Mouse (Mus musculus) T-helper 17 cell (primary cell): ENCODE results near the gene Slc35b4.

Experiments
- in situ Hi-C, 2 experiments: fragments of 300-600 bp; cut with MboI, MseI; formaldehyde crosslinking; loops; 1 replicate in 1 of 2; 2 replicates in 1 of 2; pipeline ENCODE4 v1.15.1; 2025; ENCODE audit warnings: high pct_unique_total_duplicates in 2 of 2

Gene Slc35b4

DNA sequence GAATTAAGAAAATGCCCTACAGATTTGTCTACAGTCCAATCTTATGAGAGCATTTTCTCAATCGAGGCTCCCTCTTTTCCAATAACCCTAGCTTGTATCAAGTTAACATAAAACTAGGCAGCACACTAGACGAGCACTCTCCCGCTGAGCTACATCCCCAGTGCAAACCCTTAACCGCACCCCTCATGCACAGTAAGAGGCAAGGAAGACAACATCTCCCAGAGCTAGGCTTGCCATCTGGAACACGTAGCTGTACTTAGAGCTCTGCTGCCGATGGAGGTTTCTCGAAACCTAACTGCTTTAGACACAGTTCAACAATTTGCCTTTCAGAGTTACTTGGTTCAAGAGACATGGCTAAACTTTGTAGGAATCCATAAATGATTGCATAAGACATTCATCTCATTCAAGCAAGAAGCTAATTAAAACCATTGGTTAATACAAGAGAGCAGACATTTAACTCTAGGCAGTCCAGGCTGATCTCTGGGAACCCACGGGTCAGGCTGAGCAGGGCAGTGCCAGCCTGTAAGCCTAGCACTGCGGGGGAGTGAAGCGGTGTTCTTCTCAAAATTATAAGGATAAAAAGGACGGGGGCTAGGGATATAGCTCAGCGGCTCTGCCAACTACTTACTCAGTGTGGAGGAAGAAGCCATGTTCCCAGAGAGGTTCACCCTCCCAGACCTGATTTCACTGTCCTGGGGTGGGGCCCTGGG lies 5.0 kb downstream of the Slc35b4 start:
- in situ Hi-C loops, result no loop called here

DNA sequence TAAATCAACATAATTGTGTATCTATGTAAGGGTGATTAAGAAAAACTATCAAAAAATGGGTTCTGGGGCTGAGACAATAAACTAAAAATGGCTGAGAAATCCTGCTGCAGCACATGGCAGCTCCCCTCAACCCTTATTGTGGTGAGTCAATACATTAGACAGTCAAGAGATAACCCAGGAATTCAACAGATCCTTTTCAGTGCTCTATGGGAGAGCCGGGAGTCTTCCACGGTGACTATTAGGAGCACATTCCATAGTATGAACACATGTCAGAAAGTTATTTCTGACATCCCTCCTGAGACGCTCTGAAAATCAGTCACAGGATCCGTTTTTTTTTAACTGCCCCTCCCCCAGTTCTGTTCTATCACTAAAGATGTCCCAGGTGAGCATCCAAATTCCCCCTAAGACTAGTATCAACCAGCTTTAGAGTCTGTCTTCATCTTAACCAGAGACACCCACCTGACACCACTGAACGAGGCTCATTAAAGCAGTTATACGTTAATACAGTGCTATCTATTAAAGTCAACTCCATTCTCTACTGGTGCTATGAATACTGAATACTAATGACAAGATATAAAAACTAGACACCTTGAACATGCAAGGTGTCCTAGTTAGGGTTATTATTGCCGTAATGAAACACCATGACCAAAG lies 5.9 kb downstream of the Slc35b4 start:
- in situ Hi-C loops, result no loop called here

DNA sequence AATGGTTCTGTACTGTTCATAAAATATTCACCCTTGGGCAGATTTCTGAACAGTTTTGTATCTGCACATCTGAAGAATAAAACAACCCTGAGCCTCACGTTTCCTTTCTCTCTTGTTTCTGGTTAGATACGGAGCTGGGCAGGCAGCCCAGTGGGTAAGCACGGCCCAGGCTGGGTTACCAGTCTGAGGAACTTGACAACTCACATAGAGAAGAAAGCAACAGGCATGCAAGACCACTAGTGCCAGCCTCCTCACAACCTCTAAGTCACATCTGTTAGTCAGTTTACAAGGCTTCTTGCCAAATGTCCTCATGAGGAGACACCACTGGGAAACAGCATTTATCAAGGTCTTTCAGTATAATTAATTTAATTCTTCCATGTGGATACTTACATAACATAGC lies 8.1 kb downstream of the Slc35b4 start:
- in situ Hi-C loops, result no loop called here

DNA sequence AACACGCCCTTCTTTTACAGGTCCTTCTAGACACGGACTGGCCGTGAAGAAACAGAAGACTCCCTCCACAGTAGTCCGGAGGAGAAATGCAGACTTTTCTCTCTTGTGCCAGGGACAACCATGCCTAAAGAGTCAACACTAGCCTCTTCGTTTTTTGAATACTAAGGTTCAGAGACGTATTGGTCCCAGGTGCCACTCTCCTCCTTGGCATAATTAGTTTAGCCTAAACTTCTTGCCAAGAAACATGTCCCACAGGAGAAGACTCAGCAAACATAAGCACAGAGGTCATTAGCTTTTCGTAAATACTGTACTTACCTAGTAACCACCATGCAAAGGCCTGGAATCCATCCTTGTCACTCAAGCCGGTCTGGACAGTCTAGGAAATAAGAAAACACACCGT lies 13.9 kb downstream of the Slc35b4 start:
- in situ Hi-C loops, result no loop called here

DNA sequence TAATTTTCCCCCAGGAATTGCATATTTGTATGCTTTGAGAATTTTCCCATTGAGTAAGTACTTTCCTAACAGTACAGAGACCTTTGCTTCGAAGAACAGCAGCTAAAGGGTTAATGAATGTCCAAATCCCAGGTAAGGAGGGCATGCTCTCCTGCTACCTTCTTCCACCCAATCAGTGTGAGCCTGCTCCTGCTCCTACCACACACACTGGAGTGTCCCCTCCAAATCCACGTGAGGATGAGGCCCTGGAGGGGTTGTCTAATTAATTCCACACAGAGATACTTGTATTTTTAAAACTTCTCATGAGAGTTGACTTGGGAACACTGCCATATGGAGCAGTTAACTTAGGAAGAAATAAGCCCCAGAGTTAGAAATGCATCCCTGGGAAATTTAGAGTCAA lies 14.3 kb downstream of the Slc35b4 start:
- in situ Hi-C loops, result no loop called here

DNA sequence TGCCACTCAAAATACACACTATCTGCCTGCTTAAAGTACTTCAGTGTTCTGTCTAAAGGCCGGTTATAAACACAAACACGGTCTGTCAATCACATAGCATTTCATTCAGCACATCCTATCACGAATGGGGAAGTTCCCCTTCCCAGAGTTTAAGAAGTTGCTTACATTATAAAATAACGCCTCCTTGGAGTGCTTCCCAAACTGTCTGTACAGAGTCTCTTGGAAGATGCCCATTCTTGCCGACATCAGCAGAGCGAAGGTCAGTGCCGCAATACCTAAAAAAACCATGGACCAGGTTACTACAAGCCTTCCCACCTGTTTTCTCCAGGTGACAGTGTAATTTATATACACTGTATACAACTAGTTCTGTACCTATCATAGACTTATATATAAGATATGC lies 15.4 kb downstream of the Slc35b4 start:
- in situ Hi-C loops, result no loop called here

DNA sequence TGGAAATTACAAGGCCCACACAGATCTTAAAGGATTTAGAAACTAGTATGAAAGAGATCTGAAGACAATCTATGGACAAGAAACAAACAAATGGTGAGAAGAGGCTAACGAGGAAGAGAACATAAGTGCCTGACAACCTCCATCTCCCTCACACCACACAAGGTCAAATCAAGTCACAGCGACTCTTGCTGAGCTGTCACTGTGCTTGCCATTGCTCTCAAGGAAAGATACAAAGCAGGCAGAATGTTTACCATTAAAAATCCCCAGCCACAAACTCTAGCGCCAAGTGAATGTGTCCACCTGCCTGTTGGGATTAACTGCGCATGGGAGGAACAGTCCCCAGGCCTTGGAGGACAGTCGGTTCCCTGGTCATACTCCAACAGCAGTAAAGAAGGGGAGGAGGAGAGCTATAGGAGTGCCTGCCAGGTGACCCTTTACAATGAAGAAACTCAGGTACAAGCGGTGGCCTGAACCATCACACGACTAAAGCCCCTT lies 16.0 kb downstream of the Slc35b4 start:
- in situ Hi-C loops, result no loop called here

DNA sequence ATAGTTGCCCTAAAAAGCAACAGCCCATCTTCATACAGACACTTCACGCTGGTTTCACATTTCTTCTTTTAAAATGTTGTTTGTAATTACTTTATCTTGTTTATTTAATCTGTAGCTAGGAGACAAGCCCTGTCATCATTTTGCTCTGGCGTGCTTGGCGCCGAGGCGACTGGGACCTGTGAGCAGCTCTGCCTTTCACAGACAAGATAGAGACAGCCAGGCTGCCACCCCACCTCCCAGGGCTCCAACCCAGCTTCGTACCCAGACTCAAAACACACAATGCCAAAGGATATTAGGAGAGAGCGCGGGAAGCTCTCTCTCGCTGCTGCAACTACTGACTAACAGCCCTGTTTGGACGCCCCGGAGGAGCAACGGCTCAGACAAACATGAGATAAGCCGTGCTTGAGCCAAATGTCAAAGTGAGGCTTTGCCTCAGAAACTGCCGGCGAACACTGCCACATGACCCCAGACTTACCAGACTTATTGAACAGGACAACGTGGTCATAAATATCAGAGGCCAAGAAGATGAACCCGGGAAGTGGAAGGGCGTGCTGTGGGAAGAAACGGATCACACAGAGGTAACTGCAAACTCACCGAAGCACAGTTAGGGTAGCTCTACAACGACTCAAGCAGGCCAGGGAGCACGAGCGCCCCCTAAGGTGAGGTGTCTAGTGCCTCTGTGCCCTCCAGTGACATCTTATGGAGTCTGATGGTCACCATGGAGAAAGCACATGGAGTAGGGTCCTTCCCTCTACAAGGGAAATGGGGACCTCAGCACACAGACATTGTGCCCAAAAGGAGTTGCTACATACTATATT lies 16.7 kb downstream of the Slc35b4 start:
- in situ Hi-C loops, result no loop called here

DNA sequence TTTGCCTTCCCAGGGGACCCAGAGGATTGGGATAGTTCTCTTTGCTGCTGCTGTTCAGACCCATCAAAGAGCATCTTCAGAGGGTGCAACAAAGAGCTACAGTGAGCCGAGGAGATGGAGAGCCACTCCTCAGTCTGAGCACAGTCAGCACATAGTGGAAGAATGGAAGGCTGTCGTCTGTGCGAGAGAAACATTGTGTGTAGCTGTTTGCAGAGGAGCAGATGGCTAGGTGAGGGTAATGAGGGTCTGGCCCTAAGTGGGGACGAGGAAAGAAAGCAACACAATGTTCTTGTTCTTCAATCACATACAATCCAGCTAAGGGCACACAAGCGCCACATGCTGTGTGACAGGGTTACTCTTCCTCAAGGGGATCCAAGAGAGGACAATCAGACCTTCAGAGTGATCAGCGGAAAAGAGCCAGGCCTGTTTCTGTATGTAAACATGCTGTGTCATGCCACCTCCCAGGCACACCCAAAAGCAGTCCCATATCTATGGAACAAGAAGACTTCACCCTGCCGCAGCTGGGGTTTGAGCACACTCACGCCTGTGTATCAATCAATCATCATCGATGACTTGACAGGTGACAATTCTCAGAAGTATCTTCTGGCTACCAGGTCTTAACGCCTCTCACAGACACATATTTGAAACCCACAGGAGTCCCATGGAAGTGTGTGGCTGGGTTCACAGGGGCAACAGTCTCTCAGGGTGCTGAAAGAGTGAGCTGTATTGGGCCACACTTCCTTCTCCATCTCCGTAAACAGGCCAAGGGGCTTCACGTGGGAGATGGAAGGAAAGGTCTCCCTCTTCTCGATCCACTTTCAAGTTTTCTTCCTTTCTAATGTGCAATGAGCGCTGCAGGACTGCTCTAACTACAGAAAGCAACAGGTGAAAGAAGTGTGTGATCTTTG lies 19.8 kb downstream of the Slc35b4 start:
- in situ Hi-C loops, result no loop called here

DNA sequence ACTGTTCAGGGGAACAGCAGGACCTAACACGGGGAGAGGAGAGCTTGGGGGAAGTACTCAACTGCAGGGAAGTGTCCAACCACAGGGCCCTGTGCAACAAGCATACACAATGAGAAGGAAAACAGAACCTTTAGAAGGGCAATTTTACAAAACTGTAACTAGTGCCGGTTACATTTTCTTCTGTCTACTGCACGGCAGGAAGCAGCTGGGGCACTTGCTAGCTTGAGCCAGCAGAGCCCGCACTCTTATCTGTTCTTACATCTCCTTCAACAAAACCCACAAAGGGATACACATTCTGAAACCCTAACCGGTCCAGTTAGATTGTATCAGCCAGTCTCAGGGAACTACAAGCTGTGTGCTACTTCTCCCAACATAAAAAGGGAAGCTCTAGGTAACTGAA lies 20.9 kb downstream of the Slc35b4 start:
- in situ Hi-C loops, result no loop called here

DNA sequence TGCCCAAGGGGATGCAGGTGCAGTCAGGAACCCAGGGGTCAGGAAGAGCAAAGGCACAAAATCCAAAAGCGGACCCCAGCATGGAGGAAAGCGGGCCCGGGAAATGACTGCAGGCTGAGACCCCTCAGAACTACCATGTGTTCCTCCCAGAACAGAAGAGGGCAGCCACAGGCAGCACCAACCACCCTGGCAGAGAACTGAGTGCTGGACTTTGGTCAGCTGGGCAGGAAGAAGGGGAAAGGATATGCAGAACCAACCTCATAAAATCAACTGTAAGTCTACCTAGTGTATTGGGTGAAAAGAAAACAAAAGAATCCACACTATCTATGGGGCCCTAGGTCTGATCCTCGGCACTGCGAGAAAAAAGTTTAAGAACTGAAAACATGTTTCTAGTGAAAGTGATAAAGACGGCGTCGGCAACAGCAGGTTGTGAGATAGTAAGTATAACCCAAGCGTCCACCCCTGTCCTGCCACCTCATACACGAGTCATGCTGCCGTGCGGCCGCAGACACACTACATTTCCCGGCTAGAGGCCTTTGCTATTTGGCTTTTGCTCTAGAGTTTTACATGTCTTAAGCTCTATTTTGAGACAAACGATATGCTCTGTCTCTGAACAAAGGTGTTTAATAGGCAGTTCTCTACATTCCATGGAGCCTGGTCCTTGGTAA lies 21.6 kb downstream of the Slc35b4 start:
- in situ Hi-C loops, result no loop called here

DNA sequence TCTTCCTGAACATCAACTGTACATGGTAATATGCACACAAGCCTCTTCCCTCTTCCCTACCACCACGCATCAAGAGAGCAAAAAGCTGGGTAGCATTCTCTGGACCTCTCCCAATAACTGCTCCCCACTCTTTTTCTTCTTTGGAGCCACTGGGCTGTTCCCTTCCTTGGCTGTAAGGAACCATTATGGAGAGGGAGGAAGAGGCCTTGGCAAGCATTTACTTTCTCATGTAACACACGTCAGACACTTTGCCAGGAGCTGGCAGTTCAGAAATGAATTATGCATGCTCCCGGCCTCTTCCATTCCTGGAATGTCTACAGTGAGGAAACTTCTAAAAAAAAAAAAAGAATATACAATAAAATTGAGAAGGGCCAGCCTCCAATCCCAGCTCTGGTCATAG lies 22.7 kb downstream of the Slc35b4 start:
- in situ Hi-C loops, result no loop called here

DNA sequence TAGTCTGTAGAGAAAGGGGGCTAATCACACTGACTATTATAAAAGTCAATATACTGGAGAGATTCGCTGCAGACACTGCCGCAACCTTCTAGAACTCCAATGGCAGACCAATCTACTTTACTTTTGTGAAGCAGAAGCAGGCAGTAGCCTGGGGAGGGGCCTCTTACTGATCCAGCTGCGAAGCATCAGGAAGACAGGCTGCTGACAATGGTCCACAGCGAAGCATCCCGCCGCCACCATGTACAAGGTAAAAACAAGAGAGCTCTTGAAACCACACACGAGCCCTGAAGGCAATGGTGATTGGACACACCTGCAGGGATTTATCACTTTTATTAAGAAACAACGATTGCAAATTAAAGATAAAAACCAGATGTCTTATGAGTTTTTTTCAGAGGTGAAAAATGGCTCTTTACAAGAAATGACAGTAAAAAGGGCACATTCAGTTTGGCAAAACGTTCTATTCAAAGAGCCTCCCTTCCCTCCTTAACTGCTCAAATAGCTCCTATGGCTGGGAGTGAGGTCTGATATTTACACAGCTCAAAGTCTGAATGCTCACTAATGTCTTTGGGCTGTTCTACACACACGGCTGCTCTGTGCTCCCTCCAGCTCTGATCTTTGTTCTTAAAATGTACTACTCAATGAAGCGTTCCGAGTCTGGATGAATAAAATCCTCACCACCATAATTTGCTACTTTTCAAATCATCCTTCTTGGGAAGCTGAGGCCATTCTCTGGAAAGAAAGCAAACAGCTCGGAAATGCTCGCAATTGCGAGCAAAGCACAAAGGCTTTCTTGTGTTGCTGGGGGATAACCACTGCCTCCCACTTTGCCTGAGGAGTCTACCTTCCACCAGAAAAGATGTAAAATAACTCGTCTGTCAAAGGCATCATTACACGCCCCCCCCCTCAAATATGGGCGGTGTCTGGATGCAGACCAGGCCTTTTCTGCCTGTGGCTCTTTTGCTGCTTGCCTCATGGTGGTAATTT lies 23.6 kb downstream of the Slc35b4 start:
- in situ Hi-C loops, result no loop called here

DNA sequence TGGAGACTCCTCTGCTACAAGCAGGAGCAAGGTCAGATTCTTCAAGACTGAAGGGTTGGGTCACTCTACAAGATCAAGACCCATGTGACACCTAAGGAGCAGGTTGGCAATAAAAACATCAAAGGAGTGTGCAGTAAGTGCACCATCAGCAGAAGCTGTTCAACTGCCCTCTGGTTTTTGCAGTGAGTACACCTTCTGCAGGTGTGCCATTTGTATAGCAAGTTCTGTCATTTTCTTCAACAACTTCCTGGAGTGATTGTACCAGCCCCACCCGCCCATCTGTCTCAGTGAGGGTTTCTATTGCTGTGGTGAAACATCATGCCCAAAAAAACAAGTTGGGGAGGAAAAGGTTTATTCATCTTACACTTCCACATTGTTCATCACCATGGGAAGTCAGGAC lies 27.1 kb downstream of the Slc35b4 start:
- in situ Hi-C loops, result no loop called here

DNA sequence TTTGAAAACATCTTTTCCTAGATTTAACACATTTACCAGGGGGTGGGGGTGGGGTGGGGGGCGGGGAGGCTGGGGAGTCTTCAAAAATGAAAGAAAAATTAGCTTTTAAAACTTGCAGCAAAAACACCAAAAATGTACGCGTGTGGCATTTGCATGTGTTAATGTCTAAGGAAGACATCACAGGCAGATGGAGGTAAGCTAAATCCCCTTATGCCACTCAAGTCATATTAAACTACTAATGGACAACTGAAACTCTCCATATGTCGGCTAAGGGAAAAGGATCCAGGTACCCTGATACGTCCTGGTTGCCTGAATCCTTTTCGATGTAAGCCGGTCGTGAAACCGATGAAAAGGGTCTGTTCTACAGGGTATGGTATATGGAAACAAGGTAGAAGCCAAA lies 27.8 kb downstream of the Slc35b4 start:
- in situ Hi-C loops, result no loop called here

DNA sequence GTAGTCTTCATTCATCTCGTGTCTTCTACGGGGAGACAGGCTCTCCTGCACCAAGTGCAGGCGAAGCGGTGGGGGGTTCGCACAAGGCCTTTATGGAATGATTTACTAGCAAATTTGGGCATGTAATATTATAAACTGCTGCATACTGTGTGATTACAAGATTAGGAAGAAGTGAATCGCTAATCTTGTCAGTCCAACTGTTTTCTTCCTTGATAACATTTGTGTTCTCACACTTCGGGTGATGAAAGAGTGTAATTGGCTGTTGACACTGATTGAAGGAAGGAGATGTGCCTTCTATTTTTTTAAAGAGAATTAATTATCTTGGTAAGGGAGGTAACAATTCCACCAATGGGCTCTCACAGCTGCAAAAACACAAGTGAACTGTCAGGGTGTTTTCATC lies 28.3 kb downstream of the Slc35b4 start:
- in situ Hi-C loops, result no loop called here

DNA sequence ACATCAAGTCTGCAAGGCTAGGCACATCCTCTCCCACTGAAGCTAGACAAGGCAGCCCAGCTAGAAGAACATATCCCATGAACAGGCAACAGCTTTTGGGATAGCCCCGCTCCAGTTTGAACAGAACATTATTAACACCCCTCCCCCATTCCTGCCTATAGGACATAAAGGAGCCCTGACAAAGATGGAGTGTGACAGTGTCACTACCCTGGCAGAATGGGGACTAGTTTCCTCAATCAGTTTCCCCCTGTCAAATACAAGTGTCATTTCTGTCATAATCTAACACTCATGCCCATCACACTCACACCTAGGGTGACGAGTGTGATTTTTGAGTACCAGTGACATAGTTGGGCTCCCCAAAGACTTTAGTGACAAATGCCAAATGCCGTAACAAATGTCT lies 28.9 kb downstream of the Slc35b4 start:
- in situ Hi-C loops, result no loop called here

DNA sequence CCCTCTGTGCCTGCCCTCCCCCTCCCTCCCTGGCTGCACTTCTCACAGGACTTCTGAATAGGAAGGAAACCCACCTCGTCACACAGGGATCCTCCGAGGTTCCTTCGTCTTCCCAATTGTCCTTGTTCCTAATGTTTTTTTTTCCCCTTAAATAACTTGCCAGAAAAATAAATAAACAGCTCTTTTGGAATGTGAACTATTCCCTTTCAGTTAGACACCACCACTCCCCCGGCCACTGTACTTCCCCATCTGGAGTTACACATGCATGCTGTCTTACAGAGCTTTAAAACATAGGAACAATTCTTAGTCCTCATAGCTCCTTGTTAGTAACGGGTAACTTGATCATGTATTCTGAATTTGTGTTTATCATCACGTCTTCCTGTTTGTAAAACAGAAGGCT lies 30.9 kb downstream of the Slc35b4 start:
- in situ Hi-C loops, result no loop called here

DNA sequence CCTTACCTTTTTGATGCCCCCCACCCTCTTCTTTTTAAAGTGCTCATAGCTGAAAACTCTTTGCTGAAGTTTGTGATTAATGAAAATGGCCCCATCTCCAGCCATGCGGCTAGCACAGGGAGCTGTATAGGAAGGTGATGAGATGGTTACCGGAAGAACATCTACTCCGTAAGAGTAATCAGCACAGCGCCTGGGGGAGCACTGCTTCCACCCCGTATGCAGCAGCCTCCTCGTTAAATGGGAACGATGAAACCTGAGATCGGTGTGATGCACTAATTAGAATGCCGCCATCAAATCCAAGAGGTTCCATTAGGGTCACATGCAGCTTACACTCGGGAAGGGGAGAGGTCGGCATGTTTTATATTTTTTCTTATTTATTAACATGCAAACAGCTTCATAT lies 34.0 kb downstream of the Slc35b4 start:
- in situ Hi-C loops, result no loop called here

DNA sequence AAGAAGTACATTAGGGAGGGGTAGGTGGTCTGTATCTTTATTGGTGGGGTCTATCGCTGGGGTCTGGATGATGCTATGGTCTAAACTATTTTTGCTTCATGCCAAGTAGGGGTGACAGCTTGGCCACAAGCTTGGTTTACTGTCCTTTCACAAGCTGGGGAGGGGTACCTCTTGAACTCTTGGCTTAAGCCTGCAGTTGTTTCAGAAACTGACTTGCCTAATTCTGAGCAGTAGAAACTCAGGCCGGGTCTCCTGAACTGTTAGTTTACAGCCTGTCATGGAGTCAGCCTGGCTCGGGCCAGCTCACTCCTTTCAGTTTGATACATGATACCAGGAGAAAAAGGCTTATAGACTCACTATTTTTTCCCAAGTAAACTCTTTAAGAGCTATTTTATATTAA lies 38.5 kb downstream of the Slc35b4 start:
- in situ Hi-C loops, result no loop called here
